Mouse (Mus musculus) testis, adult 2 months (tissue): ENCODE results near the gene Gm16253.

Source experiments
- CTCF ChIP-seq: fragments of 200-500 bp; IDR thresholded peaks from 2 replicates; pipeline ENCODE4 v1.5.1; 2012; ENCODE audit warnings: low read depth, mild to moderate bottlenecking, inconsistent platforms, low read length, moderate library complexity; ENCODE audit not compliant: control insufficient read depth, insufficient read depth, insufficient replicate concordance
- POLR2A ChIP-seq: fragments of 200-500 bp; IDR thresholded peaks from 2 replicates; pipeline ENCODE4 v1.6.1; 2012; ENCODE audit warnings: low read depth, mild to moderate bottlenecking, inconsistent platforms, low read length, moderate library complexity; ENCODE audit not compliant: control insufficient read depth

- no peak for TF ChIP-seq CTCF
- no peak for TF ChIP-seq POLR2A
These were observed 13.5 kb upstream of the Gm16253 start for GRCm38 (mm10) chr3:96563267-96563666.
